Mouse (Mus musculus): ENCODE results near the gene Fads2. TPM values are rescaled to one million over a fixed set of nuclear protein-coding genes. Genes with fewer than 3 reads are reported as not detected.

Fads2 gene
- total RNA-seq, 2 experiments from 2014 or later: 1.8 to 2.4 TPM

- DNase-seq (ENCODE audit: low spot score): no peak
These were observed 57.9 kb downstream of the Fads2 start for GRCm38 (mm10) chr19:10043643-10044042.

- no peak for DNase-seq (ENCODE audit: low spot score)
These were observed 58.7 kb downstream of the Fads2 start for GRCm38 (mm10) chr19:10042816-10043215.

DNA sequence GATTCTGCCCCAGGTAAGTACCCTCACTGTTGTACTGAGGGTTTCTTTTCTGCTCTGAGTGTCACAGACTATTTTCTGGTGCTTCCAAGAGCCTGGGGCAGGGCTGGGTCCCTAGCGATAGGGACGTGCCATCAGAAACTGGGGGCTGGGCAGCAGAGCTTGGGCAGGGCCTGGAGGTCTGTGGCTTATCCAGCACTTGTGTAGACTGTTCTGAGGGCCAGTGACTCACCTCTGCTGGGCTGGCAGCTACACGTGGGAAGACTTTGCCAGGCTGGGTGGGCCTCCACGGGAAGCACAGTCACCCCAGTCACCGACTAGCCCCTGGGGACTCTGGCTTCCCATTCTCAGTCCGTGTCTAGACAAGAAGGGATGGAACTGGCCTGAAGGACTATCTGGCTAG, 59.3 kb downstream of the Fads2 start:
- DNase-seq (ENCODE audit: low spot score): no peak

GRCm38 (mm10) chr19:10041388-10042148, 60.0 kb downstream of the Fads2 start, which contains the start of gene Fads3:
Fads3 (plus strand) TSS chr19:10041569.
- peak; percentile 76 for DNase-seq (ENCODE audit: low spot score)

GRCm38 (mm10) chr19:10040866-10041387, 60.6 kb downstream of the Fads2 start:
- DNase-seq (ENCODE audit: low spot score): no peak

- no peak for DNase-seq (ENCODE audit: low spot score)
These were observed 61.9 kb downstream of the Fads2 start for GRCm38 (mm10) chr19:10039615-10040014.

DNA sequence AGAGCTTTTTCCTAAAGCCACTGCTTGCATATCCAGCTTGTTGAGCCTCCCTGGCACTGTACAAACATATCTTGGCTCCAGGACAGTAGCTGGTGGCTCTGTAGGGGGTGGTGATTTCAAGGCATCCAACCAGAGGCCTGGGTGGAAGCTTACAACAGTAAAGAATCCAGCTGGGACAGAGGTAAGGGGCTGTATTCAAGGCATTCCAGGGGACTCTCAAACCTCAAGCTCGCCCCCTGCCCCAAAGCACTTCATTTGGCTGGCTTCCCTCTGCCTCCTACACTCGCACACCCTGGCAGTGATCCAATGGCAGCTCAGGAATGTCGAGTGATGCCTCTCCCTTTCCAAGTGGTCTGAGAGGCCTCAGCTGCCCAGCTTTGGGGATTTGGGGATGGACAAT, 62.6 kb downstream of the Fads2 start:
- no peak for DNase-seq (ENCODE audit: low spot score)

- DNase-seq (ENCODE audit: low spot score): no peak
These were observed 63.2 kb downstream of the Fads2 start for GRCm38 (mm10) chr19:10038364-10038763.

DNA sequence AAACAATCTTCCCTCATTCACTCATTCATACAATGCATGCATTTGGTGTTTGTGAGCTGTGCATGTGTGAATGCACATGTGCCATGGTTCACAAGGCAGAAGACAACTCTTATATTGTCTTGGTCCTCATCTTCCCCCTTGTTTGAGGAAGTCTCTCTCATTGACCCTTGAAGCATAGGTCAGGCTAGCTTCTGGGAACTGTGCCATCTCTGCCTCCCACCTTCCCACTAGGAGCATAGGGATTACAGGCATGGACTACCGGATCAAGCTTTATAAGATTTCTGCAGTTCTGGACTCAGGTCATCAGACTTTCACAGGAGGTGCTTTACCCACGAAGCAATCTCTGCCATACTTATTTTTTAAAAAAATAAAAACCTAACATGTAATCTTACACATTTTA, 64.0 kb downstream of the Fads2 start:
- no peak for DNase-seq (ENCODE audit: low spot score)

- DNase-seq (ENCODE audit: low spot score): peak; percentile 84
These were observed 66.6 kb downstream of the Fads2 start for GRCm38 (mm10) chr19:10034785-10035447.

DNA sequence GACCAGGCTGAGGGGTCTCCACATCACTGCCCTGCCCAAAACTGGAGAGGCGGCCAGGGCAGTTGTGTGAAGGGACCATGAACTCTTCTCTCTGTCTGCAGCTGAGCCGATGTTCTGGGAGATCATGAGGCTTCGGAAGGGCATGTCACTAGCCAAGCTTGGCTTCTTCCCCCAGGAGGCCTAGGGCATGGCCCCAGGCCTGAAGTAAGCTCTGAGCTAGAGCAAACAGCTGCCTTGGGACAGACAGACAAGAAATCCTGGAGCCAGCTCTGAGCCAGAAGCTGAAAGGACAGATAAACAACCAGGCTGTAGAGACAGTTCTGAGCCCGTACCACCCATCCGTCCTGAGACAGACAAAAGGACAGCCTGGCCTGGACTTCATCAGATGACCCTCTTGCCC, 67.2 kb downstream of the Fads2 start:
- DNase-seq (ENCODE audit: low spot score): no peak

DNA sequence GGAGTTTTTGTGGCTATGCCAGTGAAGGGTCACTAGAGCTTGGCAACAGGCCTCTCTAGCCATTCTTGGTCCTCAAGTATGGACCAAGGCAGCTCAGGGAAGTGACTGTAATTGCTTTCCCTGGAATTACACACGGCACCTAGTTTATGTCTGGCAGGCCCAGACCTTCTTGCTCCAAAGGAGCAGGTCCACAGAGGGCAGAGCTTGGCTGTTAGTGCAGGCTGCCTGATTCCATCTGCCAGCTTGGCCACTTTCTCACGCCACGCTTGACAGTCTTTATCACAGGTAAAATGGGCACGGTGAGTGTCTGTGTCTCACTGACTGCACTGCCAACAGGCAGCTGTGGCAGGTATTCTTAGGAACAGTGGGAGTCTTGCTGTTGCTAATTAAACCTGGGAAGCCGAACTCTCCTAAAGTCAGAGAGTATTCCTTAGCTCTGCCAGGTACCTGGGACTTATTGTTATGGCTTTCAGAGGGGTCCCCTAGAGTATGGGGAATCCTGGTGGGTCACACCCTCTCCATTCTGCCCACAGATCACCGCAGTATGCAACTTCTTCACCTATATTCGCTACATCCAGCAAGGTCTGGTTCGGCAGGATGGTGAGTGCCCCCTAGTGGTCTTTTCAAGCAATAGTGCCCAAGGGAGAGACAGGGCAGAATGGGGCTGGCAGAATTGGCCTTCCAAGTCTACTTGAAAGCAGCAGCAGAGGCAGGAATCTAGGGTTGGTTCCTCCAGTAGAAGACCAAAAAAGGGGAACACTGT, 68.2 kb downstream of the Fads2 start:
- DNase-seq (ENCODE audit: low spot score): peak; percentile 65

- no peak for DNase-seq (ENCODE audit: low spot score)
These were observed 71.8 kb downstream of the Fads2 start for GRCm38 (mm10) chr19:10029746-10030145.

DNA sequence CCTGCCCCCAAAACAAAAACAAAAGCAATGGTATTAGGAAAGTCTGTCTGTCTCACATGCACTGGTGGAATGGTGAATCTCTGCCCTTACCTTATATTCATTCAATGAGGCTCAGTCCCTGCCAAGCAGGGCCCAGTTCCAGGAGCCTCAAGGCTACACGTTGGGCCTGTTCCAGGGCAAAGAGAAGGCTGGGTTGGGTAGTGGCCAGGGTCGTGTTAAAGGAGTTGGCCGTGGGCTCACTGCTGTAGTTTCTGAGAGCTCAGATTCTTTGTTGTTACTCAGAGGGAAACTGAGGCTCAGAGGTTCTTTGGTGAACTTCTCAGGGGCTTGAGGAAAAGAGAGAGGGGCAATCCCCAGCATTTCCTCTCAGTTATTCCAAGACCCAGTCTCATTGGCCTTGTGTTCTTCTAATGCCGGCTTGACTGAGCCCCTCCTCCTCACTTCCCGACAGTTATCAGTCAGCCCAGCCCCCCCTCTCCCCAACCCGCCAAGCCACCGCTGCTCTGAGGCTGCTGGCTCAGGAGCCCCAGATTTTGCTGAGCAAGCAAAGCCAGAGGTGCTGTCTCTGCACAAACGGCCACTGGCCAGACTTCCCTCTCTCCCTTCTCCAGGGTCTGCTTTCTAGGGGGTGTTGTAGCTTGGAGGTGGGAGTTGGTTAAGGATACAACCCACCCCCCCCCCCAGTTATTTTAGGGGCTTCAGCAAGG, 76.2 kb downstream of the Fads2 start:
- no peak for DNase-seq (ENCODE audit: low spot score)

GRCm38 (mm10) chr19:10023304-10023758, 78.2 kb downstream of the Fads2 start:
- DNase-seq (ENCODE audit: low spot score): no peak

DNA sequence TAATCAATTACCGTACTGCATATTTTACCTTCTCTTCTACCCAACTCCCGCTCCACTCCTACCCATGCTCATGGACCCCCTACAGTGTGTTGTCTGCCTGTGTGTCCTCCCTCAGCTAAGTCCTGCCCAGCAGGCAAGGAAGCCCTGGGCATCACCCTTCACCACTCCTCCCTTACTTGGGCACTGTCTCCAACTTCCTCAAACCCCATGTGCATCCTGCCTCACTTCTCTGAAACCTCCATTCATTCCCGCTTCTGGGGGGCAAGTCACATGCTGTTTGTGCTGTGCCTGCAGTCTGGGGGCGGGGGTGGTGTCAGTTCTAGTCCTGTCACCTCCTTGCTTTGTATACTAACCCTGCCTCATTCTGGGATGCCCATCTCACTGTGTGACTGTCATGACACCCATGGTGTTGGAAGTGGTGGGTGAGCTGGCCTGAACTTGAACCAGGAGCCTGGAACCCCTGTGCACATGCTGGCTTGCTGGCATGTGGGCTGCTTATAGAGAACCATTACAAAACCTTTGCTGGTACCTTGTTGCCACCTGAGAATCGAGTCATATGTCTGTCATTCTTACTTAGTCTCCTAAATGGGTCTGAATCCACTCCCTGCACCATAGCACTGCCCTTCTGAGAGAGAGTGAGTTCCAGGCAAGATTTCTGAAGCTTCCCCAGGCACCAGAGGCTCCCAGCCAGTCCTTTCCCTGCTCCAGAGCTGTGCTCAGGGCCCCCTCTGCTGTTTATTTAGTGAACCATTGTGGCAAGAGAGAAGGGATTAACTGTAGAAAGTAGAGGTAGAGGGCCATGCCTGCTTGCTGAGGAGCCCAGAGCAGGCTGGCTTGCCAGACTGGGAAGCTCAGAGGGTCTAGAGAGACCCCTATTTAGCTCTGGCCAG, 78.9 kb downstream of the Fads2 start:
- peak; percentile 51 for DNase-seq (ENCODE audit: low spot score)

GRCm38 (mm10) chr19:10021981-10022380, 79.6 kb downstream of the Fads2 start:
- no peak for DNase-seq (ENCODE audit: low spot score)

DNA sequence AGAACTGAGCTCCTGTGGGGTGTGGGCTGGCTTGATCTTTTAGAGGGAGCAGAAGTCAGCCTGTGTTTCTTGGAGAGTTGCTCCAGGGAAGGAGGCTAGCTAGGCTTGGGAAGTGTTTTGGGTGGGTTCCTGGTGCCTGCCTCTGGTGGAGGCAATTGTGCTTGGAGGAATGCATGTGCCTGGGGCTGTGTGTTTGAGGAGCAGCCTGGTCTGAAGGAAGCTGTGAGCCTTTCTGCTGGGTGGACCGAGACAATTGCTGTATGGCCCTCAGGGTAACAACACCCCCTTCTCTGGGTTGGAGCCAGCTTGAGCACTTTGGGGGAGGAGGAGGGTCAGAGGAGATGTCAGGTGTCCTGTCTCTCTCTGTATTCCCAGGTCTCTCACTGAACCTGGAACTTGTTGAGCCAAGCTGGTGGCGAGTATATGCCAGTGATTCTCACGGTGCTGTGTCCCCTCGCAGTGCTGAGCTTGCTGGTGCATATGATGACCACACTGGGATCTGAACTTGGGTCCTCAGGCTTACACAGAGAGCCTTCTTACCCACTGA, 82.3 kb downstream of the Fads2 start:
- no peak for DNase-seq (ENCODE audit: low spot score)

DNA sequence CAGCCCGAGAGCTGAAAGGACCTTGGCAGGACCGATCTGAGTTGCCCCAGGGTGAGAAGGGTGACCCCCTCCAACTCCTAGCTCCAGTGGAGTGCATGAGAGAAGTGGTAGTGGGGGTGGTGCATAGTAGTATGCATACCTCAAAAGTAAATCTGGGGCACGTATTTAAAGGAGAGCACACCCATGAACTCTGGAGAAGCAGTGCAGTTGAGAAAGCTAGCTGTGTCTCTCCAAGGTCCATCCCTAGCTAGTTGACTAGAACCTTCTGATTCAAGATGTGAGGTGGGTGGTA, 83.1 kb downstream of the Fads2 start:
- DNase-seq (ENCODE audit: low spot score): no peak

Data from gastrocnemius, adult 18-20 months (tissue).